Mouse (Mus musculus) stomach, adult 2 months (tissue): ENCODE data around the gene Ncoa4. TPM values are rescaled to one million over a fixed set of nuclear protein-coding genes. Genes with fewer than 3 reads are reported as not detected.

ENCODE experiments used
- polyA plus RNA-seq: library from polyadenylated mRNA; depleted of rRNA; stranded (reverse); fragments of >200 nt; gene quantifications from 2 replicates; pipeline ENCODE4 v1.2.3, GENCODE M21; 2012; rRNA removed

Ncoa4 gene
- polyA plus RNA-seq: 8.0 and 10.3 TPM in 2 replicates

DNA sequence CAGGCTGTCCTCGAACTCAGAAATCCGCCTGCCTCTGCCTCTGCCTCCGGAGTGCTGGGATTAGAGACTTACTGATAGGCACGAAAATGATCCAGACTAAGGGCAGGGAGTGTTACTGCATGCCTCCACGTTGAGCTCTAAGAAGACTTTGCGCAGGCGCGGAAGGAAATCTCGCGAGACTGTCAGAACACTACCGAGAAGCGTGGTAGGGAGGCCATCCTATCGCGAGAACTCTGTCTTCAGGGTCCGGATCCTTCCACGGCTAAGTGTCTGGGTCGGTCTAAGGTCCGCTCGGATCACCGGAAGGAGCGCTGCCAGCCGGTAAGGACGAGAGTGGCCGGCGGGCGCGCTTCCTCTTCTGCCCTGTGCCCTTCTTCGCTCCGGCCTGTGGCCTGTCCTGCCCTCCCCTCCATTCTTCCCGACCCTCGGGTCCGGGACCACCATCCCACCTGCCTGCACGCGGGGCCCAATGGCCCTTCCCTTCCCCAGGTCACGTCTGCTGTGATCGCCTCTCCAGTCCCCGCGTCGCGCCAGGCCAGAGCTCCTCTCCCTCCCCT is at the start of gene Ncoa4:
TSS of gene Ncoa4 (plus strand) at position 176 of the 557 bp plus-strand sequence.

DNA sequence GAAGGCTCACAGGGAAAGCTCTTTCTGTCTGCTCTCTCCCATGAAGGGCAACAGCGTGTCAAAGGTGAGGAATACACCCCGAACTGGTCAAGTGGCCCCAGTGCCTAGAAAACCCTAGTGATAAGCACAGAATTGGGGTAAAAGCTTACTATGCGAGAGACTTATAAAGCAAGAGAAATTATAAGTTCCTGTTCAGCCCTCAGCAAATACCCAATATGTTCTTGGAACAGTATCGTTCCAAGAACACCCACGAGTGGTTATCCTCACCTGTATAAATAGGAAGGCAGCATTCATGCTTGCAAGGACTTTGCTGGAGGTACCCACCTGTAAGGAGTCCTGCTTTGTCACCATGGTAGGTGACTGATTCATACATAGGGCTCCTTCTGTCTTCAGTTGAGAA is 17.9 kb upstream of the Ncoa4 start, which contains the start of gene Msmb:
TSS of gene Msmb (plus strand) at position 301 of the 400 bp plus-strand sequence.

DNA sequence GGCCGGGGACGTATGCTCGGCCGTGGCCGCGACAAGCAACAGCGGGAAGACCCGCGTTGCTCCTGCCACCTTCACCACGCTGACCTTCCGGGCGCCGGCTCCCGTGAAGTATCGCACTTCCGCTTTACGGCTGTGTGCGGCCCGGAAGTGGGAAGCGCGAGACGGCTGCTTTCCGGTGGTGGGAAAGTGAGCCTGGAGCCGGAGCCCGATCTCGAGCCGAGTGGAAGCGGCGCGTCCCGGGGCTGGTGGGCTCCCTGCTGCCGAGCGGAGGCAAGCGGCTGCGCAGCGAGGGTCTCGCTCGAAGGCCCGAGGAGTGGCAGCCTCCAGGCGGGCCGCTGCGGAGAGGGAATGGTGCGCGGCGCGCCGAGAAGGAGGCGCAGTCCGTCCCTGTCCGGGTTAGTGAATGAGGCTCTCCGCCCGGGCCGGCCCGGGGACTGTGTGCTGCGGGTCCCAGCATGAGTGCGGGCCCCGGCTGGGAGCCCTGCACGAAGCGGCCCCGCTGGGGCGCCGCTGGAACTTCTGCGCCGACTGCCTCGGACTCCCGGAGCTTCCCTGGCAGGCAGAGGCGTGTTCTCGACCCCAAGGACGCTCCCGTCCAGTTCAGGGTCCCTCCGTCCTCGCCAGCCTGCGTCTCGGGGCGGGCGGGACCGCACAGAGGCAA is 42.3 kb downstream of the Ncoa4 start, which contains the start of the genes Timm23 and Parg:
TSS of gene Timm23 (minus strand) at position 108 of the 661 bp plus-strand sequence.
TSS of gene Parg (plus strand) at position 159 of the 661 bp plus-strand sequence.

Other genes with a start within 250 kb of the Ncoa4 start
- gene Galnt15, start 130.9 kb upstream of the Ncoa4 start, polyA plus RNA-seq: 1.4 and 2.1 TPM in 2 replicates
- 10.4 and 11.7 TPM in 2 replicates for gene Oxnad1, start 74.5 kb upstream of the Ncoa4 start, polyA plus RNA-seq
- 6.7 and 9.1 TPM in 2 replicates for gene Dph3, start 74.1 kb upstream of the Ncoa4 start, polyA plus RNA-seq
- not detected in 2 replicates for gene Msmb, start 17.8 kb upstream of the Ncoa4 start, polyA plus RNA-seq
- gene Timm23, start 42.0 kb downstream of the Ncoa4 start, polyA plus RNA-seq: 67.3 and 102 TPM in 2 replicates
- gene Parg, start 42.1 kb downstream of the Ncoa4 start, polyA plus RNA-seq: 1.3 and 1.7 TPM in 2 replicates
- 0.74 and 0.84 TPM in 2 replicates for gene Ogdhl, start 162.2 kb downstream of the Ncoa4 start, polyA plus RNA-seq
- gene 1700024G13Rik, start 228.5 kb downstream of the Ncoa4 start, polyA plus RNA-seq: not detected in 2 replicates